23 mouse cellular contexts compared by ENCODE assay signal in genomic region chr13:41569776-41570175, GRCm38 (mm10).
"Had no signal": no experiment of that assay in that cellular context is flagged by ENCODE, and none has a peak within 500 bp of the region (broad histone marks: within the 10 kb centered on the region; RNA-seq: fewer than 3 reads in every experiment).

No protein-coding gene starts in this region.

- H3K27ac ChIP-seq: heart, embryonic 10.5 days; hindbrain, embryonic 10.5 days; hindbrain, embryonic 12.5 days; hindbrain, embryonic 14.5 days; intestine, embryonic 15.5 days; layer of hippocampus, adult 2 months; left cerebral cortex, adult 2 months; limb, embryonic 13.5 days; limb, embryonic 15.5 days; liver, embryonic 12.5 days; liver, embryonic 14.5 days had no signal

- H3K9ac ChIP-seq: hindbrain, embryonic 12.5 days; hindbrain, embryonic 14.5 days; intestine, embryonic 15.5 days; limb, embryonic 13.5 days; limb, embryonic 15.5 days; liver, embryonic 12.5 days; liver, embryonic 14.5 days had no signal

- H3K36me3 ChIP-seq: heart, embryonic 10.5 days; hindbrain, embryonic 10.5 days; hindbrain, embryonic 12.5 days; intestine, embryonic 15.5 days; limb, embryonic 13.5 days; limb, embryonic 15.5 days; liver, embryonic 12.5 days had no signal

- DNase-seq: gastrocnemius, postnatal 14 days; gastrocnemius, postnatal 36 days; heart, adult 18-20 months; heart, postnatal 10 days; heart, postnatal 4 days; kidney, adult 18-20 months; kidney, adult 8-10 months; kidney, postnatal 4 days; left cerebral cortex, postnatal 4 days had no signal

- H3K27me3 ChIP-seq: hindbrain, embryonic 12.5 days; intestine, embryonic 15.5 days; limb, embryonic 13.5 days; limb, embryonic 15.5 days; liver, embryonic 12.5 days had no signal

- H3K4me2 ChIP-seq: hindbrain, embryonic 12.5 days; hindbrain, embryonic 14.5 days; intestine, embryonic 15.5 days; limb, embryonic 13.5 days; limb, embryonic 15.5 days; liver, embryonic 12.5 days had no signal

- H3K9me3 ChIP-seq: heart, embryonic 10.5 days; hindbrain, embryonic 10.5 days; hindbrain, embryonic 12.5 days; intestine, embryonic 15.5 days; limb, embryonic 13.5 days; limb, embryonic 15.5 days; liver, embryonic 12.5 days had no signal

- H3K4me3 ChIP-seq: heart, embryonic 10.5 days; hindbrain, embryonic 10.5 days; hindbrain, embryonic 12.5 days; intestine, embryonic 15.5 days; layer of hippocampus, adult 2 months; left cerebral cortex, adult 2 months; limb, embryonic 13.5 days; limb, embryonic 15.5 days; liver, embryonic 12.5 days had no signal

- H3K4me1 ChIP-seq: heart, embryonic 10.5 days; intestine, embryonic 15.5 days; liver, embryonic 12.5 days had no signal

- ATAC-seq: hindbrain, embryonic 16.5 days; inflammation-experienced regulatory T-cells, adult 6 months; intestine, embryonic 15.5 days; intestine, postnatal 0 days; liver, embryonic 12.5 days had no signal
